Mouse (Mus musculus) effector memory CD4-positive, alpha-beta T cell, adult 5 months (primary cell): ENCODE measurements around the gene Prl2a1. TPM values are rescaled to one million over a fixed set of nuclear protein-coding genes. Genes with fewer than 3 reads are reported as not detected.

Experiments used
- polyA plus RNA-seq: library from polyadenylated mRNA; unstranded; fragments of 100-300 nt; shearing (Covaris generic); gene quantifications from one replicate; pipeline ENCODE4 v1.2.1, GENCODE M21; 2017

The Prl2a1 gene
- not detected for polyA plus RNA-seq

GRCm38 (mm10) chr13:27801354-27801753 lies at the start of gene Prl2a1:
Gene Prl2a1 (plus strand): TSS chr13:27801654.

DNA sequence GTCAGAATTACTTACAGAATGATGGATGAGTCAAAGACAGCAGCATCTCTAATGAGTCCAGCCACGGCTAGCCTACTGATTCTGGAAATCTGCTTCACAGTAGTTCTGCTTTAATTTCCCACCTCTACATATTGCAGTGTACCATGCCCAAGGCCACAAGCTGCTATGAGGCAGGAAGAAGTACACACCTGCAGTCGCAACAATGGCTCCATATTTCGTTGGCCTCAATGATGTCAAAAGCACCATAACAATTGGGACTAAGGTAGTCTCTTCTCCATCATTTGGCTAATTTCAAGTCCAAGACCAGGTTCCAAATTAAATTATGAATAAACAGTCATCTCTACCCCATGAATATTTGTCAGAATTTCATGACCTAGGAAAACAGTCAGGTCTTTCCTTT lies 20.8 kb upstream of the Prl2a1 start, which contains the start of gene Prl7c1:
TSS of gene Prl7c1 (minus strand) at position 101 of the 400 bp plus-strand sequence.

GRCm38 (mm10) chr13:27849042-27849441 lies 47.6 kb downstream of the Prl2a1 start, which contains the start of gene Prl2c1:
Gene Prl2c1 (plus strand): TSS chr13:27849342.

Other genes with a start within 250 kb of the Prl2a1 start
- not detected for gene Prl8a9, start 237.0 kb upstream of the Prl2a1 start, polyA plus RNA-seq
- 0.22 TPM for gene Prl8a1, start 219.5 kb upstream of the Prl2a1 start, polyA plus RNA-seq
- gene Prl7b1, start 191.1 kb upstream of the Prl2a1 start, polyA plus RNA-seq = not detected
- gene Prl7a1, start 159.2 kb upstream of the Prl2a1 start, polyA plus RNA-seq = not detected
- gene Prl7a2, start 133.6 kb upstream of the Prl2a1 start, polyA plus RNA-seq = not detected
- not detected for gene Prl7d1, start 84.9 kb upstream of the Prl2a1 start, polyA plus RNA-seq
- not detected for gene Prl7c1, start 20.9 kb upstream of the Prl2a1 start, polyA plus RNA-seq
- not detected for gene Prl2c1, start 47.7 kb downstream of the Prl2a1 start, polyA plus RNA-seq
- not detected for gene Prl4a1, start 214.6 kb downstream of the Prl2a1 start, polyA plus RNA-seq